Comparison of ENCODE assay signal across 13 mouse cellular contexts in genomic region chr17:47812200-47812599, GRCm38 (mm10). TPM values are rescaled to one million over a fixed set of nuclear protein-coding genes. Genes with fewer than 3 reads are reported as not detected.
"Had no signal": no experiment of that assay in that cellular context is flagged by ENCODE, and none has a peak within 500 bp of the region (broad histone marks: within the 10 kb centered on the region; RNA-seq: fewer than 3 reads in every experiment).

No protein-coding gene starts in this region.

- H3K27ac ChIP-seq: liver, embryonic 15.5 days; macrophage; midbrain, embryonic 12.5 days had no signal

- DNase-seq: kidney, postnatal 25 days; layer of hippocampus, adult 9-11 months; layer of hippocampus, postnatal 36 days; lung, adult 2 months; lung, postnatal 14 days; right cerebral cortex, postnatal 14 days; thymus, postnatal 36 days had no signal

- H3K9ac ChIP-seq: limb, embryonic 13.5 days; liver, embryonic 15.5 days; midbrain, embryonic 12.5 days had no signal

- H3K4me2 ChIP-seq: limb, embryonic 13.5 days; liver, embryonic 11.5 days; liver, embryonic 15.5 days; midbrain, embryonic 12.5 days had no signal

- H3K36me3 ChIP-seq: liver, embryonic 15.5 days; midbrain, embryonic 12.5 days had no signal

- H3K9me3 ChIP-seq: limb, embryonic 13.5 days; liver, embryonic 15.5 days; megakaryocyte, embryonic 14.5 days; midbrain, embryonic 12.5 days had no signal

- H3K4me3 ChIP-seq: limb, embryonic 13.5 days; liver, embryonic 15.5 days; megakaryocyte, embryonic 14.5 days; midbrain, embryonic 12.5 days had no signal

- H3K27me3 ChIP-seq: limb, embryonic 13.5 days; liver, embryonic 15.5 days; midbrain, embryonic 12.5 days had no signal

RNA-seq across cellular contexts. Expression of gene Mdfi, which starts 22.3 kb away (rescaled TPM):
- polyA plus RNA-seq: macrophage had no signal
